Mouse (Mus musculus): ENCODE results near the gene Tpmt. TPM values are rescaled to one million over a fixed set of nuclear protein-coding genes. Genes with fewer than 3 reads are reported as not detected.

Gene Tpmt
- polyA plus RNA-seq, 1 experiment from 2014 or later = 10.0 TPM

Other genes with a start within 250 kb of the Tpmt start
- gene Kif13a, start 114.9 kb downstream of the Tpmt start, polyA plus RNA-seq (2016; fragmentation: Nextera tagmentation; extraction: Ambion mirVana) = 6.9 and 7.8 TPM in 2 replicates
- gene Nhlrc1, start 29.9 kb downstream of the Tpmt start, polyA plus RNA-seq (2016; fragmentation: Nextera tagmentation; extraction: Ambion mirVana) = 0.90 and 1.0 TPM in 2 replicates
- 4.1 and 4.8 TPM in 2 replicates for gene Kdm1b, start 1.2 kb downstream of the Tpmt start, polyA plus RNA-seq (2016; fragmentation: Nextera tagmentation; extraction: Ambion mirVana)
- 421 and 461 TPM in 2 replicates for gene Dek, start 61.5 kb upstream of the Tpmt start, polyA plus RNA-seq (2016; fragmentation: Nextera tagmentation; extraction: Ambion mirVana)
- gene Rnf144b, start 77.9 kb upstream of the Tpmt start, polyA plus RNA-seq (2016; fragmentation: Nextera tagmentation; extraction: Ambion mirVana) = 0.61 and 0.68 TPM in 2 replicates